Mouse (Mus musculus) left cerebral cortex, postnatal 10 days (tissue): Measurements from ENCODE around the gene CN725425. TPM values are rescaled to one million over a fixed set of nuclear protein-coding genes. Genes with fewer than 3 reads are reported as not detected.

Experiments used
- DNase-seq, 2 experiments: peaks; one replicate each; pipeline ENCODE4 v3.0.0; 2021 to 2022; ENCODE audit warnings: low spot score in 2 of 2, mixed read lengths in 1 of 2; ENCODE audit errors: extremely low spot score in 1 of 2
- intact Hi-C: fragments of 180-260 bp; cut with DNase I; formaldehyde crosslinking; loops from one replicate; pipeline ENCODE4 v1.15.1; 2025
- total RNA-seq, 2 experiments: library from RNA; stranded (reverse); gene quantifications; 2 replicates each; pipeline ENCODE4 v1.2.3; 2021

Gene CN725425
- total RNA-seq = under 1 TPM; 0.24 to 0.30 TPM

DNA sequence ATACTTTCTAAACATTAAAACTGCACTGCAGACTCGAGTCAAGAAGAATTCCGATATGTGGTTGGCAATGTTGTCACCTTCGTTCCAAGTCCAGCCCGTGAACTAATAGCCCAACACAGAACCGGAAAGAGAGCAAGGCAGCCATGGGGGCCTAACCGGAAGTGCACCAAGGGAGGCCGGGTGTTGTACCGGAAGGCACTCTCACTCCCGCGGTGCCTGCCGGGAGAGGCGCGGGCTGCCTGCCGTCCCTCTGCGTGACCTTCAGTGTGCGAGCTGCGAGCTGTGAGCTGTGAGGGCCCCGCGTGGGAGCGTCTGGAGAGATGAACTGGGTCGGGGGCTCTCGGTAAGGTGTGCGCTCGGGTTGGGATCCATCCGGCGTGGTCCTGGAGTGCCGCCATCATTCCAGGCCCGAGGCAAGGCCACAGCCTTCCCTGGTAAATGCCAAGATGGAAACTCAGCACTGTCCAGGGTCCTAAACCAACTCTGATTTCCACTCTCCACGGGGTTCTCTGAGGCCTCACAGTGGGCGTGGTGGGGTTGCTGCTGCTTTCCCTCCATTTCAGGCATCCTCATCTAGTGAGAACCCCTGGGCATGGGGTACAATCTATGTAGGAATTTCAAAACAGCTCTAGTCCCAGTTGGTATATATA, at the start of gene CN725425:
Gene CN725425 (plus strand): TSS at position 239 of the 650 bp plus-strand sequence.
- peak in 1 of 2 experiments; percentile 23 for DNase-seq
- intact Hi-C loops = loop anchor here (10.0 kb wide), 1 partner anchor 95 kb away; no protein-coding TSS in a partner anchor

DNA sequence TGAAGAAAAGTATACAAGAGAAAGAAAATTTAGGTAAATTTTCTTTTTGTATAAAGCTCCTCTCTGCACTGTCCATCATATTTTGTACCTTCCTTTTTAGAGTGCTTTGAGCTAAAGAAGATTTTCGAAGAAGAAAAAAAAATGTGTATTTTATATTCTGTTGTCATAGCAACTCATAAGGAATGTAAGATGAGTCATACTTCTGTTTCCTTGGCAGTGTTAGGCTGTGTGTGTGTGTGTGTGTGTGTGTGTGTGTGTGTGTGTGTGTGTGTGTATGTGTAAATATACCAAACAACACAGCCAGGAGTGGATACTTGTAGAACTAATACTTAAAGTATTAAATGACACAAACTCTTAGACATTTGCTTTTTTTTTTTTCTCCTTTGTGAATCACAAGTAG, 46.7 kb upstream of the CN725425 start:
- DNase-seq = peak; percentile 23 to 26
- intact Hi-C loops = loop anchor here (10.0 kb wide), 2 partner anchors 98 to 158 kb away; no protein-coding TSS in a partner anchor

- intact Hi-C loops = loop anchor here (10.0 kb wide), 2 partner anchors 99 to 159 kb away; no protein-coding TSS in a partner anchor
Observed at GRCm38 (mm10) chr15:91153311-91153710, 46.0 kb upstream of the CN725425 start.

DNA sequence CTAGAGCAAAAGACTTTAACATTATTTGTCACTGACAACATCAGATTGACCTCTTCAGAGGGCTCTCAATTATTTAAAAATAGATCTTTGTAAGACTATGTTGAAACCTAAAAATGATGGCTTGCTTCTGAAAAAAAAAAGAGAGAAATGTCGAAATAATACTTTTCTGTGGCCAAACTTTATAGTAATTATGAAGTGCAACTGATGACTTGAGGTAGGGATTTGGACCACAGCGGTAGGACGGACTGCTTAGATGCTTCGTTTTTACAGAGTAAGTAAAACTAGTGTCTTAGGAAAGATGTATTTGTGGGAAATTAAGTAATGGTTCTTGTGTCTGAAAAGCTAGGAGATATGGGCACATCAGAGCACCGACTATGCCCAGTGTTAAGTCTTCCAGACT, 38.1 kb upstream of the CN725425 start:
- intact Hi-C loops = loop anchor here (10.0 kb wide), 1 partner anchor 594 kb away; no protein-coding TSS in a partner anchor
- no peak for DNase-seq

More at GRCm38 (mm10) chr15:91153311-91153710, 46.0 kb upstream of the CN725425 start:
- DNase-seq = no peak

- DNase-seq = no peak
- intact Hi-C loops = loop anchor here (10.0 kb wide), 1 partner anchor 591 kb away; no protein-coding TSS in a partner anchor
Observed at GRCm38 (mm10) chr15:91163454-91163853, 35.8 kb upstream of the CN725425 start.

DNA sequence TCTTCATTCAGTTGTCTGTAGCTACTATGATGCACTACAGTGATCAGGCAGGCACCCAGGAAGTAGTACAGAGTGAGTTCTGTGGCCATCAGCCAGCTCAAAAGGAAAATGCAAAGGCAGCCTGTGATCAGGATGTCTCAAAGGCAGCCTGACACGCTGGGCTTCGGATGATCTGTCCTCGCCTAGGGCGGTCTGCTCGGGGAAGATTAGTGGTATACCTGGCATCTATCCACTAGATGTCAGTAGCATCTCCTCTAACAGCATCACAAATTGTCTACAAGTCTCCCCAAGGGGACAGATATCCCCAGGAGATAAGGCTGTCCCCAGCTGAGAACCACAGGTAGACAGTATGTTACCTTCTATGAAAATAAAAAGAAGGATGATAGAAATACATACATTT, 34.3 kb upstream of the CN725425 start:
- intact Hi-C loops = loop anchor here (10.0 kb wide), 1 partner anchor 590 kb away; no protein-coding TSS in a partner anchor
- peak; percentile 16 to 26 for DNase-seq

DNA sequence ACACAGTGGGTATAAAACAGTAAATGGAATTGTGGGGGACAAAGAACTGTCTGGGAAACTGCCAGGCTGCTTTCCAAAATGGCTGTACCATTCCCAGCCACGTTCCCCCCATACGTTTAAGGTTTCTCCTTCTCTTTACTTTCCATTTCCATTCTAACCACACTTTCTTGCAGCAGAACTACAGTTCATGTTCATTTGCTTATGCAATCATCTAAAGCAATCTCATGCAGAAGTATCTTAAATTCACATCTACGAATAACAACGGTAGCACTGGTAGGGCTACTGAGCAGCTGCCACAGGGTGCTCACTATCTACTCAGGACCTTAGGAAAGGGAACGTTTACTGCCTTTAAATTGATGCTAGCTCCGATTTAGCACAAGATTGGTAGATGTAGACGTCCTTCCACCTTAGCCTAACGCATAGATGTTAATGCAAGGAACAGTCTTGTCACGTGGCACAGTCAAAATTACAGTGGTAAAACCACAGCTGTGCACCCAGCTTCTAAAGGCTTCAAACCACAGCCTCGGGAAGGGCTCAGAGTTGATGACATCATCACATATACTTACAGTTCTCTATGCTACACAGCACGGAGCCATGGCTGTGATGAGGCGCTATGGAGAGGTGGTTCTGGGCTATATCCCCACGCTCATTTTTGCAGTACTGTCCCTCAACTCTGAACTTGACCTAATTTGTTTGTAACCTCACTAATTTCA, 31.3 kb upstream of the CN725425 start:
- no peak for DNase-seq
- intact Hi-C loops = loop anchor here (10.0 kb wide), 1 partner anchor 587 kb away; no protein-coding TSS in a partner anchor

DNA sequence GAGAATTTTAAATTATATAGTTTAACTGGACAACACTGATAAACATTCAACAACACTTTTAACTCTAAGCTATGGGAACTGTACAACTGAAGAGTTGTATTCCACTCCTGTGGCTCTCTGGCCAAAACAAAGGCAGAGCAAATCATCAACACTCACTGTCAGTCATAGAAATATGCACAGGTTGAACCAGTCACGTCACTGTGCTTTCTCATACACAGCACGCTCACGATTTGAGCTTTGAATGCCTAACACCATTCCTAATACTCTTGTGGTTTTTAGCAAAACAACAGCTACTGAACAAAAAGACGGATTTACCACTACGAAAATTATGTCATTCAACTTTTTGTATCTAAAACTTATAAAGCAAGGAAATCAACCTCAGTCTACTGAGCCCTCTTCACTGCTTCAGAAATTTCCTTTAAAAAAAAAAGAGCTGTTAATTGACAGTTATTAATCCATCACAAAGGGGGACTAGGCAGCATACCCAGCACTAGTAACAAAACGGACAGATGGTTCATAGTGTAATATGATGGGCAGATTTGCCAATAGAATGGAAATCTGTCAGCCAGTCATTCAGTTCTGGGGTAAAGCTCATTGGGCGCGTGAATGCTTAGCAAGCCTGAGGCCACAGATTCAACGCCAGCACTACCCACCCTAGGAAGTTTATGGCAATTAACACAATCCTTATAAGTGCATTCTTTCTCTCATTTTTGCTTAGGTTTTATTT, 28.5 kb upstream of the CN725425 start:
- DNase-seq = no peak
- intact Hi-C loops = no loop called here

GRCm38 (mm10) chr15:91171332-91171731, 28.0 kb upstream of the CN725425 start:
- no peak for DNase-seq
- intact Hi-C loops = no loop called here

DNA sequence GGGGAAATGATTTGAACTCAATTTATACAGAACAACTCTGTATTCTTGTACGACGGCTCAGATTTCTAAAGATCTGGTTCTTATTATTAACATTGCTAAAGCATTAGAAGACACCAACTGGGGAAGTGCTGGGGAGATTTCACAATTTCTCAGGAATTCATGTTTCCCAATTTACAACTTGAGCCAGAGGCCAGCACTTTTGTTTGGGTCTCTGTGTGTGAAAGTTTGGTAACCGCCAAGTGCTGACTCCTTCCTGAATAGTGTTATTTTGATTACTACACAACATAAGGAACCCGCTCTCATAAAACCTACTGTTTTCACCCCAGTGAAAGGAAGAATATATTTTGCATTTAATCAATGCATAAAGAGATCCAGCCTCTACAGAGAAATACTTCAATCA, 27.1 kb upstream of the CN725425 start:
- DNase-seq = no peak
- intact Hi-C loops = no loop called here

DNA sequence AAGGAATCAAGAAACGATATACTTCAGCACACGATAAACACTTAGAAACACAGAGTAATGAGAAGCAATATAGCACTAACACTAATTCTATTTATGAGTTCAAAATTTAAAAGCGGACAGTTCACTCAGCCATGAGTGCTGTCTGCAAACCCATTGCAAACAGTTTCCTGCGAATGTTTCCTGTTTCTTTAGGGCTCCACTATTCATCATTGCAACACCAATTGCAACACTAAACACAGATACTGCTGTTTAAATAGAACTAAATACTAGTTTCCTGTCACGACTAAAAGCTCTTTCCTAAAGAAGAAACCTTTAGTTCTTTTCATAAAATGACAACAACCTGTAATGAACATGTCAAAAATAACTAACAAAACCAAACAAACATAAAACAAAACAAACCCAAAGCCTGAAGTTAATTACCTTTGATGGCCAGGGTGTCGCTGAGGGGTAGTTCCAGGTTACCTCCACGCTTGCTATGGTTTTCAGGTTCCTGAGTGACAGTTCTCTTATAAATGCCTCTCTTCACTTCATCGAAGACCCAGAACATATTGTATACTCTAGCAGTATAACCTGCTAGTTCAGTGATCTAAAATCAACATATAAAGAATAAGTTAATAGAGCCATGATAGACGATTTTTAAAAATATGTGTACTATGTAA, 20.5 kb upstream of the CN725425 start:
- intact Hi-C loops = no loop called here
- DNase-seq = no peak

GRCm38 (mm10) chr15:91179911-91180622, 19.2 kb upstream of the CN725425 start:
- intact Hi-C loops = loop anchor here (10.0 kb wide), 1 partner anchor 185 kb away; no protein-coding TSS in a partner anchor
- no peak for DNase-seq

- intact Hi-C loops = loop anchor here (10.0 kb wide), 1 partner anchor 192 kb away; no protein-coding TSS in a partner anchor
- no peak for DNase-seq
Observed at GRCm38 (mm10) chr15:91186358-91186757, 12.9 kb upstream of the CN725425 start.

GRCm38 (mm10) chr15:91190026-91190425, 9.3 kb upstream of the CN725425 start:
- DNase-seq = no peak
- intact Hi-C loops = loop anchor here (5.0 to 10.0 kb wide), 3 partner anchors 62 to 382 kb away; partner anchors contain the start of gene Slc2a13

DNA sequence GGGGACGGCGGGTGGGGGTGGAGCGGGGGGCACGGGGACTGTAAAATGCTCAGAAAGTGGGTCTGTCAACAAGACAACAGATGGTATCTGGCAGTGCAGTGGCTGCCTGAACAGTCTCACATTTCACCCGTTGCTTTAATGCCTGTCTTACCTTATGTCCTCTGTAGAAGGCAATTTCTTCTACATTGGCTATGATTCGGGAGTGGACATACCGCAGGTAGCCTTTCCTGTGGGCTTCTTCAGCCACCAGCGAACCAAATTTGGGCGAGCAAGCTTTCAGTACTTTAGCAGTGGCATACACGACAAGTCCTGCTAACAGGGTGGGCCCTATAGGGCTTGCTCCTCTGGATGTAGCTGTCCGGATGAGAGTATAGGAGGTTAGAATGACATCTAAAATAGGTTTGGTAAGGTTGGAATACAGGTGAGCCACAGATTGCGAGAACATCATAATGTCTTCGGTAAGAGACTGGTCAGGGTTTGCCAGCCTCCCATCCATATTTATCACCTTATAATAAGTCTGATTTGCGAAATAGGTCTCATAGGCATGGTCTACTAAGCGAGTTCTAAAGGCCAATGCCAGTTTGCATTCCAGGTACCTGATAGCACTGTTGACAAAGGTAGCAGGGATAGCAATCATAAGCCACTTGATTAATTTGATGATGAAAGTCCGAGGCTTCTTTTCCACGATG, 8.6 kb upstream of the CN725425 start:
- DNase-seq = no peak
- intact Hi-C loops = loop anchor here (5.0 to 10.0 kb wide), 3 partner anchors 62 to 382 kb away; partner anchors contain the start of gene Slc2a13

DNA sequence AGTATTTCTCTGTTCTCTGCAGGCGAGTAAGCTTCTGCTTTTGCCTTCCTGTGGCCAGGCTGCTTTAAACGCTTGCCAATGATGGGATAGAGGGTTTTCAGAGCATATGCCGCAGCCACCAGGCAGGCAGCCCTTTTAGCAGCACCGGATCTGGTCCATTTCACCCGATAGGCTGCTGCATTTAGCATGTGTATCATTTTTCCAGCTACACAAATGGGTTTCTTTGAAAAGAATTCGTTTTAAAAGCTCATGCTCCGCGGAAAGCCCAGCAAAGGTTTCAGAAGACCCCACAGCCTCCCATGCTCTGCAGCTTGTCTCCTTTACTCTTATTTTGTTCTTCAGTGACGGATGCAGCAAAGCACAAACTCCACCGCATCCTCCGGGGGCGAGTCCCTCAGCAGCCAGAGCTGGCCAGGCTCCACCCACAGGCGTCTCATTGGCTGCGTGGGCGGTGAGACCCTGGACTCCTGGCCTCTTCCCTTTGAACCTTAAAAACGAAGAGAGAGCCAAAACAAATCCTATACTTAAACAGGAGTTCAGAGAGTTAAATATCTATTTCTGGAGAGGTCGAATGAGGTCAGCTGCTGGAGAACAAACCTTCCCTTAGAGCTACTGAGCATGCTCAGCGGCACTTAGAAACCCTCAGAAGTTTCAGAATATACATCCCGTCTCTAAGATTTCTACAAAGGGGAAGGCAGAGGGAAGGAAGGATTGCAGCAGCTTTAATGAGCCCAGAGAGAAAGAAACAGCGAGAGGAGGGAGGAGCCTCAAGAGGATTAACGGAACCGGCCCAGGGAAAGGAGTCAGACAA, 7.7 kb upstream of the CN725425 start, which contains the start of gene Abcd2:
Gene Abcd2 (minus strand): TSS at position 388 of the 811 bp plus-strand sequence.
- intact Hi-C loops = loop anchor here (5.0 to 10.0 kb wide), 3 partner anchors 61 to 381 kb away; partner anchors contain the start of gene Slc2a13
- peak; percentile 77 to 91 for DNase-seq
